In the genomic region with DNA sequence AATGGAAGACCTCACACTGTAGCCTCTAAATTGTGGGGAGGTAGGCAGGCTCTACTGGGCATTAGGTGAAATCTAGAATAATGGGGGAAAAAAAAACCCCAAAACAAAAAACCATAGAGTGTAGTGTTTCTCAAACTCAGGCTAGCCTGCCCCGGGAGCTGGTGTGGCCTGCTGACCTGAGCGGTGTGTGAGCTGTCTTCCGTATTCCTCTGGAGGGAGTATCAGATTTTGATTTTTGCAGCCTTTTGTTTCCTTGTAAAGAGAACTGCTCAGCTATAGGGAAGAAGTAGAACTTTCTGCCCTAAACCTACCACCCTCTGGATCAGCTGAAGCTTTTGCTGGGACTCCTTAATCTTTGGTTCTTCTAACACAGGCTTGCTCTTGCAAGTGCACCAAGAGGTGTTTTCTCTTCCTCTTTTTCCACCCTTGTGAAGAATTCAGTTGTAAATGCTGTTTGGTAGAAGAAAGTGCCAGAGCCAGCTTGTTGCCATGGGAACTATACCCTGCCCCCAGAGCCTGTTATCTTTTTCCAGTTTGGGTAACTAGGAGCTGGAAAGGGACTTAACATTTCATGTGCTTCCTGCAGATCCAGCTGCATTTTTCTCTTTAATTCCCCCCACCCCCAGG, we compare ENCODE assay signal across 8 mouse cellular contexts. TPM values are rescaled to one million over a fixed set of nuclear protein-coding genes. Genes with fewer than 3 reads are reported as not detected.
DNase-seq lines count a peak whose midpoint lies in the region; ATAC-seq and TF ChIP-seq lines count a peak whose summit lies in the region.

No protein-coding gene starts in this region.

- H3K9ac ChIP-seq in forebrain, embryonic 12.5 days, result peak overlapping the region; percentile 1; the same call in 1 of the 2 replicates
- H3K9ac ChIP-seq in limb, embryonic 13.5 days, result no peak overlapping the region

- peak overlapping the region; percentile 89 for H3K4me3 ChIP-seq in gastrocnemius, adult 2 months
- no peak overlapping the region for H3K4me3 ChIP-seq in forebrain, embryonic 12.5 days (replicated peaks)
- H3K4me3 ChIP-seq in limb, embryonic 13.5 days, result 0 out of 2 replicates have a peak overlapping the region, but pooled peaks have one; percentile 2

- H3K4me1 ChIP-seq in forebrain, embryonic 12.5 days, result peaks cover 47% of the 10 kb centered on the region
- peaks cover 46% of the 10 kb centered on the region for H3K4me1 ChIP-seq in limb, embryonic 13.5 days

- intact Hi-C loops in gastrocnemius, adult 2 months (cut with DNase I), result no loop called here

- 65% methylated on average over 3 of the region's 3 CpGs for WGBS in forebrain, embryonic 12.5 days
- WGBS in limb, embryonic 13.5 days, result 71% methylated on average over 3 of the region's 3 CpGs

- no peak for DNase-seq in gastrocnemius, adult 2 months
- no peak for DNase-seq in gastrocnemius, postnatal 10 days
- peak; percentile 53 for DNase-seq in 416B (ENCODE audit: low read depth)
- DNase-seq in right cerebral cortex, adult 2 months (ENCODE audit: low spot score in 2 of 2), result peak; percentile 68 to 72
- DNase-seq in Muller cell, postnatal 12 days (ENCODE audit: inconsistent ontology term), result no peak
- DNase-seq in cerebellum, adult 8-10 months, result no peak

- H3K36me3 ChIP-seq in forebrain, embryonic 12.5 days (replicated peaks), result peaks cover 29% of the 10 kb centered on the region
- H3K36me3 ChIP-seq in limb, embryonic 13.5 days, result peaks cover 31% of the 10 kb centered on the region

- no peak for TF ChIP-seq CTCF in gastrocnemius, adult 2 months (IDR thresholded peaks at IDR 0.05)

- H3K27me3 ChIP-seq in forebrain, embryonic 12.5 days, result no peaks in the 10 kb centered on the region
- no peaks in the 10 kb centered on the region for H3K27me3 ChIP-seq in limb, embryonic 13.5 days

- H3K4me2 ChIP-seq in forebrain, embryonic 12.5 days, result peak overlapping the region; percentile 17
- peak overlapping the region; percentile 79 for H3K4me2 ChIP-seq in limb, embryonic 13.5 days (replicated peaks)

- no peak for ATAC-seq in forebrain, embryonic 12.5 days (ENCODE audit: low FRiP score)
- ATAC-seq in limb, embryonic 13.5 days (ENCODE audit: low FRiP score, low read depth), result no peak

- no peaks in the 10 kb centered on the region for H3K9me3 ChIP-seq in forebrain, embryonic 12.5 days
- H3K9me3 ChIP-seq in limb, embryonic 13.5 days, result no peaks in the 10 kb centered on the region

- H3K27ac ChIP-seq in gastrocnemius, adult 2 months, result peak overlapping the region; percentile 65
- peak overlapping the region; percentile 51 for H3K27ac ChIP-seq in forebrain, embryonic 12.5 days
- H3K27ac ChIP-seq in limb, embryonic 13.5 days, result peak overlapping the region; percentile 48; the same call in 1 of the 2 replicates

RNA-seq across cellular contexts. Expression of a gene that starts 11.4 kb away (rescaled TPM):
- 1,000 to 10,000 TPM in 1 of 2 experiments, 100 to 1,000 TPM in 1; 428 to 1,099 TPM for total RNA-seq in gastrocnemius, adult 2 months (2021)
- total RNA-seq in gastrocnemius, postnatal 10 days (2021), result 100 to 1,000 TPM; 277 to 366 TPM
- 496 and 499 TPM in 2 replicates for polyA plus RNA-seq in forebrain, embryonic 12.5 days (2016; fragmentation: Nextera tagmentation; extraction: Ambion mirVana)
- polyA plus RNA-seq in limb, embryonic 13.5 days (2015; fragmentation: Nextera tagmentation; extraction: Ambion mirVana), result 520 and 556 TPM in 2 replicates

RNA-seq across cellular contexts. Expression of a gene that starts 20.1 kb away (rescaled TPM):
- total RNA-seq in gastrocnemius, adult 2 months (2021), result under 1 TPM; 0.05 to 0.11 TPM
- total RNA-seq in gastrocnemius, postnatal 10 days (2021), result under 1 TPM; 0.09 to 0.11 TPM
- polyA plus RNA-seq in forebrain, embryonic 12.5 days (2016; fragmentation: Nextera tagmentation; extraction: Ambion mirVana), result 0.50 and 0.69 TPM in 2 replicates
- 0.27 and 0.34 TPM in 2 replicates for polyA plus RNA-seq in limb, embryonic 13.5 days (2015; fragmentation: Nextera tagmentation; extraction: Ambion mirVana)

RNA-seq across cellular contexts. Expression of a gene that starts 31.4 kb away (rescaled TPM):
- total RNA-seq in gastrocnemius, adult 2 months (2021), result 100 to 1,000 TPM in 1 of 2 experiments, 10 to 100 TPM in 1; 94.5 to 104 TPM
- total RNA-seq in gastrocnemius, postnatal 10 days (2021), result 100 to 1,000 TPM; 119 to 141 TPM
- 205 and 225 TPM in 2 replicates for polyA plus RNA-seq in forebrain, embryonic 12.5 days (2016; fragmentation: Nextera tagmentation; extraction: Ambion mirVana)
- 206 and 208 TPM in 2 replicates for polyA plus RNA-seq in limb, embryonic 13.5 days (2015; fragmentation: Nextera tagmentation; extraction: Ambion mirVana)

RNA-seq across cellular contexts. Expression of a gene that starts 32.4 kb away (rescaled TPM):
- 10 to 100 TPM; 82.0 to 93.3 TPM for total RNA-seq in gastrocnemius, adult 2 months (2021)
- total RNA-seq in gastrocnemius, postnatal 10 days (2021), result 10 to 100 TPM; 47.4 to 54.0 TPM
- polyA plus RNA-seq in forebrain, embryonic 12.5 days (2016; fragmentation: Nextera tagmentation; extraction: Ambion mirVana), result 188 and 189 TPM in 2 replicates
- 158 and 164 TPM in 2 replicates for polyA plus RNA-seq in limb, embryonic 13.5 days (2015; fragmentation: Nextera tagmentation; extraction: Ambion mirVana)

Comparison
In these comparisons a context has a peak if more than half of its experiments do, and no peak if none do; other contexts are left out.
1. DNase-seq: peak in 416B (single experiment) and right cerebral cortex, adult 2 months (2 of 2); none in gastrocnemius, adult 2 months (single experiment), gastrocnemius, postnatal 10 days (single experiment), Muller cell, postnatal 12 days (single experiment) and cerebellum, adult 8-10 months (single experiment).
2. Peak in every context shown above with its lines, with median percentiles within 50 percentile points of each other: H3K27ac ChIP-seq.